Mouse (Mus musculus) layer of hippocampus, postnatal 14 days (tissue): ENCODE data around the gene Pla2g16. TPM values are rescaled to one million over a fixed set of nuclear protein-coding genes. Genes with fewer than 3 reads are reported as not detected.

ENCODE experiments used
- DNase-seq, 2 experiments: peaks; one replicate each; pipeline ENCODE4 v3.0.0; 2021 to 2022; ENCODE audit warnings: low spot score in 2 of 2, mixed read lengths in 1 of 2
- total RNA-seq, 2 experiments: library from RNA; stranded (reverse); gene quantifications; 2 replicates each; pipeline ENCODE4 v1.2.3; 2021

The Pla2g16 gene
- total RNA-seq, 2 experiments from 2014 or later, result 13.0 to 14.9 TPM

- no peak for DNase-seq
Measured at GRCm38 (mm10) chr19:7607690-7608201, 50.5 kb downstream of the Pla2g16 start.

GRCm38 (mm10) chr19:7611942-7612757 lies 54.9 kb downstream of the Pla2g16 start, which contains the start of gene Hrasls5:
Gene Hrasls5, plus strand, starts transcription at chr19:7612541.
- peak in 1 of 2 experiments; percentile 22 for DNase-seq

- DNase-seq, result no peak
Measured at GRCm38 (mm10) chr19:7613151-7613550, 55.9 kb downstream of the Pla2g16 start.

GRCm38 (mm10) chr19:7616231-7616930 lies 59.1 kb downstream of the Pla2g16 start:
- no peak for DNase-seq

GRCm38 (mm10) chr19:7617085-7617484 lies 59.8 kb downstream of the Pla2g16 start:
- no peak for DNase-seq

- DNase-seq, result peak; percentile 54 to 77
Measured at GRCm38 (mm10) chr19:7617696-7618095, 60.4 kb downstream of the Pla2g16 start.

- no peak for DNase-seq
Measured at GRCm38 (mm10) chr19:7633021-7633420, 75.8 kb downstream of the Pla2g16 start.

DNA sequence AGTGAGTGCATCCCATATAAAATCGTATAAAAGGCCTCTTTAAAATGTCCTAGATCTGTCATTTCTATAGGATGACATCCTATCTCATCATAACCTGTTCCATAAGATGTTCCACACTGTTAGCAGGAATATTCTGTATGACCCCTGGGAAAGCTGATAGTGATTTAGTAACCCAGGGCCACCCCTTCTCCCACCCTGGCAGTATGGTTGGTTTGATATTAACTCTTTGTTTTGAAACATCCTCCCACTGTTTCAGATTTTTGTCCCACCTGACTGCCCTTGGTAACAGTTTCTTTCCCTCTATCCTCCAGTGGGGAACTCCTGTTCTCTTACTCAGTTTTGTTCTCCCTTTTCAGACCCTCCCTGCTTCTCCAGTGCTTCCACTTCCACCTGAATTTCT lies 76.5 kb downstream of the Pla2g16 start:
- no peak for DNase-seq

Other genes with a start within 250 kb of the Pla2g16 start
- gene Mark2, start 215.6 kb upstream of the Pla2g16 start, total RNA-seq, result 100 to 1,000 TPM in 1 of 2 experiments, 10 to 100 TPM in 1; 95.9 to 110 TPM
- 10 to 100 TPM; 32.8 to 33.9 TPM for gene Spindoc, start 174.5 kb upstream of the Pla2g16 start, total RNA-seq
- gene 2700081O15Rik, start 139.8 kb upstream of the Pla2g16 start, total RNA-seq, result 10 to 100 TPM; 57.8 to 64.3 TPM
- 100 to 1,000 TPM; 850 to 871 TPM for gene Rtn3, start 74.2 kb upstream of the Pla2g16 start, total RNA-seq
- gene Atl3, start 63.4 kb upstream of the Pla2g16 start, total RNA-seq, result 10 to 100 TPM; 20.8 to 20.9 TPM
- gene Lgals12, start 49.7 kb downstream of the Pla2g16 start, total RNA-seq, result under 1 TPM; 0.21 to 0.31 TPM
- not detected for gene Hrasls5, start 55.1 kb downstream of the Pla2g16 start, total RNA-seq
- gene Slc22a19, start 153.9 kb downstream of the Pla2g16 start, total RNA-seq, result not detected
- not detected for gene Slc22a26, start 245.2 kb downstream of the Pla2g16 start, total RNA-seq